Mouse (Mus musculus) lung, postnatal 0 days (tissue): Measurements from ENCODE around the gene Tssk1.

Source experiments
- CTCF ChIP-seq: IDR thresholded peaks from 2 replicates; pipeline ENCODE4 v1.5.1; 2016; ENCODE audit warnings: antibody characterized with exemption, mild to moderate bottlenecking
- EP300 ChIP-seq: IDR thresholded peaks from 2 replicates; pipeline ENCODE4 v1.6.1; 2016; ENCODE audit warnings: antibody characterized with exemption, mild to moderate bottlenecking, control low read depth

DNA sequence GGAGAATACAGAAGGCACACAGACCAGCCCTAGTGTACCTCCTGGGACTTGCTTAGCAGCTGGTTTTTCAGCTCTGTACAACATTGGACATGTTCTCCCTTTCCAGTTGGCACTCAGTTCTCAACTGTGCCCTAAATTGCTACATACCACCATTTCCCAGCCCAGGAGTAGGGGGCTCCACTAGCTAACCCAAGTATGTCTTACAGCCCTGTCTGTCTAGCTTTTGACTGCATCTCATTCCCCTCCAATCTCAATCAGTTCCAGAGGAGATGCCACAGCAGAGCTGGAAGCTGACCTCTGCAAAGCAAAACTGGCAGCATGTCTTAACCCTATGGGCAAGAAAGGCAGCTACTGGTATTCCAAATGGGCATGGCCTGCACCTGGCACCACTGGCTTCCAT is 2.1 kb downstream of the Tssk1 start:
- TF ChIP-seq CTCF (no peak), EP300 (no peak)
